Mouse (Mus musculus) thymus, adult 2 months (tissue): ENCODE data around the gene Nicn1. TPM values are rescaled to one million over a fixed set of nuclear protein-coding genes. Genes with fewer than 3 reads are reported as not detected.
A peak's percentile ranks its signal among the peaks of the same experiment; 100 is the strongest.
"Not testable (repeated sequence)": the region's sequence is repeated elsewhere in the genome, so short reads cannot be mapped to it uniquely, and the experiment has no call there.

Experiments used
- DNase-seq: peaks from one replicate; pipeline ENCODE4 v3.0.0; 2021
- H3K27ac ChIP-seq: fragments of 200-500 bp; 2 replicates; pipeline ENCODE4 v1.5.1; 2012; ENCODE audit warnings: low read length, control low read depth; ENCODE audit not compliant: control insufficient read depth, insufficient read depth
- H3K27me3 ChIP-seq: fragments of 200-500 bp; 2 replicates; pipeline ENCODE4 v1.6.1; 2012; ENCODE audit warnings: mild to moderate bottlenecking, low read length, moderate library complexity, mixed read lengths; ENCODE audit not compliant: control insufficient read depth, insufficient read depth
- H3K36me3 ChIP-seq: fragments of 200-500 bp; 2 replicates; pipeline ENCODE4 v1.6.1; 2012; ENCODE audit warnings: mild to moderate bottlenecking, low read length, moderate library complexity; ENCODE audit not compliant: control insufficient read depth, insufficient read depth
- H3K4me1 ChIP-seq: fragments of 200-500 bp; replicated peaks from 2 replicates; pipeline ENCODE4 v1.6.1; 2012; ENCODE audit warnings: low read length; ENCODE audit not compliant: control insufficient read depth, insufficient read depth
- H3K4me3 ChIP-seq: fragments of 200-500 bp; 2 replicates; pipeline ENCODE4 v1.5.1; 2012; ENCODE audit warnings: mild to moderate bottlenecking, low read length, control low read depth, moderate library complexity; ENCODE audit not compliant: control insufficient read depth, insufficient read depth
- CTCF ChIP-seq: fragments of 200-500 bp; IDR thresholded peaks from 2 replicates; pipeline ENCODE4 v1.5.1; 2012; ENCODE audit warnings: mild to moderate bottlenecking, control low read depth, low read length, moderate library complexity, borderline replicate concordance; ENCODE audit not compliant: control insufficient read depth, poor library complexity, insufficient read depth; ENCODE audit errors: extremely low read depth
- POLR2A ChIP-seq: fragments of 200-500 bp; IDR thresholded peaks from 2 replicates; pipeline ENCODE4 v1.6.1; 2012; ENCODE audit warnings: mild to moderate bottlenecking, low read length, control low read depth, moderate library complexity; ENCODE audit not compliant: control insufficient read depth, poor library complexity, insufficient read depth; ENCODE audit errors: extremely low read depth
- WGBS: fragments of 180-500 bp; shearing (Covaris S2); methylation state at CpG from one replicate; pipeline ENCODE4 v1.1.7; 2018; 5-methylcytosine and 5-hydroxymethylcytosine counted together
- polyA plus RNA-seq: library from polyadenylated mRNA; depleted of rRNA; stranded (reverse); fragments of >200 nt; gene quantifications from 2 replicates; pipeline ENCODE4 v1.2.3, GENCODE M21; 2012

Nicn1 gene
- polyA plus RNA-seq, 1 experiment, result 9.0 TPM

GRCm38 (mm10) chr9:108305629-108306520 lies 15.6 kb downstream of the Nicn1 start, which contains the start of the genes Rhoa and Tcta:
Rhoa (plus strand) TSS chr9:108306129.
Tcta (minus strand) TSS chr9:108306160.
- DNase-seq, result peak; percentile 98
- peak; percentile 92 for TF ChIP-seq POLR2A
- peak; percentile 44; the same call in 1 of the 2 replicates for TF ChIP-seq CTCF
- under 1% methylated on average over 81 of the region's 81 CpGs for WGBS

GRCm38 (mm10) chr9:108306571-108306980 lies 16.3 kb downstream of the Nicn1 start:
- TF ChIP-seq CTCF (0 out of 2 replicates have a peak, but pooled peaks have one; percentile 12), POLR2A (no peak)
- Histone ChIP-seq H3K36me3 (no peaks in the 10 kb centered on the region), H3K27me3 (no peaks in the 10 kb centered on the region), H3K4me3 (peak overlapping the region; percentile 95), H3K27ac (peak overlapping the region; percentile 95), H3K4me1 (peaks cover 9% of the 10 kb centered on the region)
- 1% methylated on average over 50 of the region's 51 CpGs for WGBS
- peak; percentile 84 for DNase-seq

More at GRCm38 (mm10) chr9:108305629-108306520, 15.6 kb downstream of the Nicn1 start, which contains the start of the genes Rhoa and Tcta:
- Histone ChIP-seq H3K27me3 (no peaks in the 10 kb centered on the region), H3K4me3 (peak within 1 kb of the TSS; percentile 95), H3K4me1 (peaks cover 9% of the 10 kb centered on the region), H3K36me3 (no peaks in the 10 kb centered on the region), H3K27ac (peak within 1 kb of the TSS; percentile 95)

- DNase-seq, result no peak
Observed at GRCm38 (mm10) chr9:108307021-108307807, 17.0 kb downstream of the Nicn1 start.

GRCm38 (mm10) chr9:108308141-108308540 lies 17.9 kb downstream of the Nicn1 start:
- Histone ChIP-seq H3K27ac (no peak overlapping the region), H3K4me3 (no peak overlapping the region), H3K4me1 (peaks cover 9% of the 10 kb centered on the region), H3K27me3 (no peaks in the 10 kb centered on the region), H3K36me3 (no peaks in the 10 kb centered on the region; the same call in 1 of the 2 replicates)
- 61% methylated on average over 2 of the region's 2 CpGs for WGBS
- TF ChIP-seq POLR2A (no peak), CTCF (no peak)
- no peak for DNase-seq

More at GRCm38 (mm10) chr9:108307021-108307807, 17.0 kb downstream of the Nicn1 start:
- Histone ChIP-seq H3K4me1 (peaks cover 9% of the 10 kb centered on the region), H3K27me3 (no peaks in the 10 kb centered on the region), H3K36me3 (no peaks in the 10 kb centered on the region), H3K27ac (peak overlapping the region; percentile 65), H3K4me3 (peak overlapping the region; percentile 95)
- TF ChIP-seq POLR2A, result no peak
- 4% methylated on average over 12 of the region's 12 CpGs for WGBS

- H3K27ac ChIP-seq, result no peak overlapping the region
- H3K36me3 ChIP-seq, result peaks cover 28% of the 10 kb centered on the region
- 97% methylated on average over 3 of the region's 3 CpGs for WGBS
- no peak overlapping the region for H3K4me3 ChIP-seq
- no peaks in the 10 kb centered on the region for H3K4me1 ChIP-seq
- H3K27me3 ChIP-seq, result no peaks in the 10 kb centered on the region
- TF ChIP-seq CTCF (no peak), POLR2A (no peak)
- no peak for DNase-seq
Observed at GRCm38 (mm10) chr9:108317572-108317971, 27.3 kb downstream of the Nicn1 start.

- Histone ChIP-seq H3K4me3 (no peak overlapping the region), H3K4me1 (no peaks in the 10 kb centered on the region), H3K27me3 (no peaks in the 10 kb centered on the region), H3K27ac (no peak overlapping the region), H3K36me3 (peaks cover 28% of the 10 kb centered on the region)
- WGBS, result 92% methylated on average over 2 of the region's 2 CpGs
- TF ChIP-seq POLR2A (no peak), CTCF (no peak)
- DNase-seq, result no peak
Observed at GRCm38 (mm10) chr9:108318462-108318861, 28.2 kb downstream of the Nicn1 start.

GRCm38 (mm10) chr9:108322054-108322453 lies 31.8 kb downstream of the Nicn1 start:
- not testable (repeated sequence) for H3K4me1 ChIP-seq, H3K27me3 ChIP-seq, H3K27ac ChIP-seq, DNase-seq, H3K4me3 ChIP-seq
- peaks cover 35% of the 10 kb centered on the region for H3K36me3 ChIP-seq
- 91% methylated on average over 7 of the region's 7 CpGs for WGBS
